Mouse (Mus musculus): ENCODE measurements at regions not wholly inside any gene's neighbourhood (a gene's known extent, or its start where the extent isn't known, plus 50 kb on each side); places are given as distances from the start of the nearest gene placed in this dataset.

- no peak for TF ChIP-seq CTCF (IDR thresholded peaks at IDR 0.05; ENCODE audit: borderline replicate concordance, extremely low read depth, insufficient read depth, insufficient read length)
- no peak for TF ChIP-seq POLR2A (IDR thresholded peaks at IDR 0.05; ENCODE audit: borderline replicate concordance, extremely low read depth, insufficient read depth, insufficient read length, poor library complexity, severe bottlenecking)
Observed at GRCm38 (mm10) chr12:104567622-104568021, 94.5 kb upstream of the Gsc start.

Measured in brain, embryonic 14.5 days (tissue).